Mouse (Mus musculus): ENCODE measurements at regions not wholly inside any gene's neighbourhood (a gene's known extent, or its start where the extent isn't known, plus 50 kb on each side); places are given as distances from the start of the nearest gene placed in this dataset.

DNA sequence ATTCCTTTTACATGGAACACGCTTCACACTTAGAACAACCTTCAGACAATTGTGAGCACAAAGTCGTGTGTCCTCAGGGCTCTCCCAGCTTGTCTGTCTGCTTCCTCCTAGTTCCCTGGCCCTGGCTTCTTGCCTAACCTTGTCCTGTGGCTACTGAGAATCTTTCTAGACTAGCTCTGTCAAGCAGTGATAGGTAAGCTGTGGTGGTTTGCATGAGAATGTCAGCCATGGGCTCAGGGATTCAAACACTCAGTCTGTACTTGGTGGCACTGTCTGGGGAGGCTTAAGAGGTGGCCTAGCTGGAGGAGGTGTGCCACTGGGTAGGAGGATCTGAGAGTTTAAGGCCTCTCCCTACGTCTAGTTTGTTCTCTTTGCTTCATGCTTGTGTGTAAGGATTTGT lies 72.7 kb upstream of the Abca1 start:
- TF ChIP-seq EP300 (IDR thresholded peaks at IDR 0.05; ENCODE audit: low read length) (no peak), CTCF (conservative IDR thresholded peaks at IDR 0.05 in 1 of 2, IDR thresholded peaks at IDR 0.05 in 1 of 2; ENCODE audit: low read depth in 2 of 2, low read length in 2 of 2) (no peak), TBP (conservative IDR thresholded peaks at IDR 0.05; ENCODE audit: low read depth, low read length) (no peak), POLR2A (IDR thresholded peaks at IDR 0.05; ENCODE audit: low read depth, low read length) (no peak), MEF2A (IDR thresholded peaks at IDR 0.05; ENCODE audit: borderline replicate concordance, low read depth, low read length) (no peak), GABPA (IDR thresholded peaks at IDR 0.05; ENCODE audit: insufficient replicate concordance, low read depth, low read length) (no peak), MAZ (IDR thresholded peaks at IDR 0.05; ENCODE audit: low read depth, low read length) (no peak), KAT2A (IDR thresholded peaks at IDR 0.05; ENCODE audit: insufficient replicate concordance, low read length) (no peak), HCFC1 (IDR thresholded peaks at IDR 0.05; ENCODE audit: low read depth, low read length) (no peak), JUN (IDR thresholded peaks at IDR 0.05; ENCODE audit: insufficient read depth, low read depth, low read length) (no peak), E2F4 (IDR thresholded peaks at IDR 0.05; ENCODE audit: insufficient replicate concordance, low read depth, low read length) (no peak), NRF1 (IDR thresholded peaks at IDR 0.05; ENCODE audit: low read depth, low read length) (no peak), MAFK (IDR thresholded peaks at IDR 0.05; ENCODE audit: insufficient replicate concordance, low read length) (no peak)
